8 mouse cellular contexts compared by ENCODE assay signal in the genomic region with DNA sequence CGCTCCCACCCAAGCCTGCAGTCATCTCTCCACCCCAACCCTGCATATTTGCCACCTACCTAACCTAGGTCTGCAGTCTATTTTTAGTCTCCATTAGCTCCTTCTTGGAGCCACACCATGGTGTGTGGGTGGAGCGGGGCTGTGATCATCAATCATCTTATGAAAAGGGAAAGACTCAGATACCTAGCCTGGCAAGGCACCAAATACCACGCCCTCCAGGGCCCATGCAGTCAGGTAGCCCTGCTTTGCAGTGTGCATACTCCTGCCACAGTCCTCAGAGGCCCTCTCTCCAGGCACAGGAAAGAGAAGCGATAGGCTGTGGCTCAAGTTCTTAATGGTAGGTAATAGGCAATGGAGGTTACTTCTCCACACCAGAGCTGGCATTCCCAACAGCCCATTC.
DNase-seq lines count a peak whose midpoint lies in the region; ATAC-seq and TF ChIP-seq lines count a peak whose summit lies in the region.

No protein-coding gene starts in this region.

- no peaks in the 10 kb centered on the region for H3K36me3 ChIP-seq in lung, embryonic 16.5 days (ENCODE audit: control insufficient read depth, insufficient read depth, low read length)
- H3K36me3 ChIP-seq in forebrain, embryonic 12.5 days (replicated peaks): no peaks in the 10 kb centered on the region
- H3K36me3 ChIP-seq in intestine, postnatal 0 days (ENCODE audit: control insufficient read depth, insufficient read depth): no peaks in the 10 kb centered on the region
- no peaks in the 10 kb centered on the region for H3K36me3 ChIP-seq in neural tube, embryonic 14.5 days (ENCODE audit: control insufficient read depth, insufficient read depth, low read length)

- peaks cover 62% of the 10 kb centered on the region for H3K4me1 ChIP-seq in lung, embryonic 16.5 days (replicated peaks; ENCODE audit: control insufficient read depth, insufficient read depth, low read length)
- peaks cover 46% of the 10 kb centered on the region for H3K4me1 ChIP-seq in forebrain, embryonic 12.5 days
- peaks cover 18% of the 10 kb centered on the region for H3K4me1 ChIP-seq in intestine, postnatal 0 days (replicated peaks; ENCODE audit: control insufficient read depth, insufficient read depth, low read length)
- peaks cover 61% of the 10 kb centered on the region for H3K4me1 ChIP-seq in neural tube, embryonic 14.5 days (ENCODE audit: control insufficient read depth, insufficient read depth, low read length)

- no peak for ATAC-seq in lung, embryonic 16.5 days (ENCODE audit: low read depth)
- no peak for ATAC-seq in forebrain, embryonic 12.5 days (ENCODE audit: low FRiP score)
- peak; percentile 8; the same call in 1 of the 2 replicates for ATAC-seq in intestine, postnatal 0 days
- no peak for ATAC-seq in neural tube, embryonic 14.5 days (ENCODE audit: low read depth)
- ATAC-seq in megakaryocyte progenitor cell, adult 5-6 weeks (replicated peaks; ENCODE audit: poor library complexity): no peak

- H3K4me3 ChIP-seq in lung, embryonic 16.5 days (ENCODE audit: low read length): peak overlapping the region; percentile 68
- no peak overlapping the region for H3K4me3 ChIP-seq in forebrain, embryonic 12.5 days (replicated peaks)
- H3K4me3 ChIP-seq in intestine, postnatal 0 days (ENCODE audit: low read depth, low read length): peak overlapping the region; percentile 76
- peak overlapping the region; percentile 56 for H3K4me3 ChIP-seq in neural tube, embryonic 14.5 days (ENCODE audit: low read depth, low read length)

- TF ChIP-seq CTCF in intestine, postnatal 0 days (IDR thresholded peaks at IDR 0.05; ENCODE audit: low read depth): no peak

- DNase-seq in lung, adult 18-20 months: no peak
- no peak for DNase-seq in B cell, adult 2 months
- no peak for DNase-seq in frontal cortex, postnatal 14 days (ENCODE audit: low spot score in 2 of 2)

- 49% methylated on average over 4 of the region's 4 CpGs for WGBS in lung, embryonic 16.5 days
- WGBS in forebrain, embryonic 12.5 days: 86% methylated on average over 4 of the region's 4 CpGs
- WGBS in intestine, postnatal 0 days: 41% methylated on average over 4 of the region's 4 CpGs
- WGBS in neural tube, embryonic 14.5 days: 70% methylated on average over 4 of the region's 4 CpGs

- peak overlapping the region; percentile 41 for H3K27ac ChIP-seq in lung, embryonic 16.5 days (ENCODE audit: low read length)
- no peak overlapping the region for H3K27ac ChIP-seq in forebrain, embryonic 12.5 days
- peak overlapping the region; percentile 98; the same call in 1 of the 2 replicates for H3K27ac ChIP-seq in intestine, postnatal 0 days (ENCODE audit: low read depth, low read length)
- peak overlapping the region; percentile 97 for H3K27ac ChIP-seq in neural tube, embryonic 14.5 days (ENCODE audit: low read depth, low read length)

- no peaks in the 10 kb centered on the region for H3K9me3 ChIP-seq in lung, embryonic 16.5 days (ENCODE audit: control insufficient read depth, low read length)
- no peaks in the 10 kb centered on the region for H3K9me3 ChIP-seq in forebrain, embryonic 12.5 days
- H3K9me3 ChIP-seq in intestine, postnatal 0 days (ENCODE audit: control insufficient read depth): no peaks in the 10 kb centered on the region
- H3K9me3 ChIP-seq in neural tube, embryonic 14.5 days (ENCODE audit: control insufficient read depth, low read length): no peaks in the 10 kb centered on the region

- H3K9ac ChIP-seq in lung, embryonic 16.5 days (ENCODE audit: low read length): peak overlapping the region; percentile 85
- H3K9ac ChIP-seq in forebrain, embryonic 12.5 days: peak overlapping the region; percentile 84; the same call in 1 of the 2 replicates
- no peak overlapping the region for H3K9ac ChIP-seq in intestine, postnatal 0 days (ENCODE audit: low read depth, low read length)
- peak overlapping the region; percentile 93 for H3K9ac ChIP-seq in neural tube, embryonic 14.5 days (replicated peaks; ENCODE audit: low read depth, low read length)

- H3K4me2 ChIP-seq in lung, embryonic 16.5 days (ENCODE audit: low read depth, low read length): peak overlapping the region; percentile 66
- H3K4me2 ChIP-seq in forebrain, embryonic 12.5 days: peak overlapping the region; percentile 85
- peak overlapping the region; percentile 88 for H3K4me2 ChIP-seq in intestine, postnatal 0 days (replicated peaks; ENCODE audit: low read depth)
- H3K4me2 ChIP-seq in neural tube, embryonic 14.5 days (ENCODE audit: low read depth, low read length): peak overlapping the region; percentile 72

- H3K27me3 ChIP-seq in lung, embryonic 16.5 days (ENCODE audit: control insufficient read depth, insufficient read depth, low read depth, low read length): no peaks in the 10 kb centered on the region
- H3K27me3 ChIP-seq in forebrain, embryonic 12.5 days: peaks cover 5% of the 10 kb centered on the region; the same call in 1 of the 2 replicates
- H3K27me3 ChIP-seq in intestine, postnatal 0 days (replicated peaks; ENCODE audit: control insufficient read depth, insufficient read depth, low read length): no peaks in the 10 kb centered on the region
- no peaks in the 10 kb centered on the region for H3K27me3 ChIP-seq in neural tube, embryonic 14.5 days (ENCODE audit: control insufficient read depth, insufficient read depth, low read length)
